Mouse (Mus musculus) CH12.LX (cell line): ENCODE data around the gene Ppip5k2. TPM values are rescaled to one million over a fixed set of nuclear protein-coding genes. Genes with fewer than 3 reads are reported as not detected.

Source experiments
- DNase-seq: peaks from one replicate; pipeline ENCODE4 v3.0.0-alpha.2; 2013; ENCODE audit errors: extremely low read depth
- H3K27ac ChIP-seq: 2 replicates; pipeline ENCODE4 v1.5.1; 2012; ENCODE audit warnings: low read depth, mild to moderate bottlenecking, control low read depth, moderate library complexity; ENCODE audit not compliant: insufficient read depth
- H3K27me3 ChIP-seq: replicated peaks from 2 replicates; pipeline ENCODE3; 2012; ENCODE audit warnings: inconsistent platforms
- H3K36me3 ChIP-seq, 2 experiments: replicated peaks in 1 of 2; 2 replicates each; pipeline versions ENCODE3 to v1.6.1; 2012; ENCODE audit warnings: inconsistent platforms in 1 of 2, low read length in 1 of 2, mild to moderate bottlenecking in 1 of 2, mixed read lengths in 1 of 2, moderate library complexity in 1 of 2; ENCODE audit not compliant: control insufficient read depth in 1 of 2, insufficient read depth in 1 of 2
- H3K4me1 ChIP-seq, 2 experiments: 2 replicates each; pipeline ENCODE4 v1.6.1; 2012; ENCODE audit warnings: inconsistent platforms in 1 of 2, moderate library complexity in 1 of 2; ENCODE audit not compliant: insufficient read depth in 2 of 2, control insufficient read depth in 1 of 2
- H3K4me2 ChIP-seq: 2 replicates; pipeline ENCODE4 v1.6.1; 2012; ENCODE audit warnings: low read depth, mild to moderate bottlenecking, control low read depth; ENCODE audit not compliant: poor library complexity, insufficient read depth, severe bottlenecking
- H3K4me3 ChIP-seq, 3 experiments: fragments of 150-350 bp in 1 of 3; sonication (generic) in 1 of 3; replicated peaks in 1 of 3; 2 replicates each; pipeline versions ENCODE3 to v1.5.1; 2011 to 2012; ENCODE audit warnings: low read depth in 2 of 3, low read length in 2 of 3, mild to moderate bottlenecking in 2 of 3, moderate library complexity in 2 of 3, control low read depth in 1 of 3, improper control_type of control experiment in 1 of 3, inconsistent platforms in 1 of 3, mixed read lengths in 1 of 3; ENCODE audit not compliant: poor library complexity in 1 of 3
- H3K79me2 ChIP-seq: replicated peaks from 2 replicates; pipeline ENCODE4 v1.6.1; 2012; ENCODE audit warnings: mild to moderate bottlenecking, moderate library complexity; ENCODE audit not compliant: control insufficient read depth, poor library complexity, insufficient read depth, severe bottlenecking; ENCODE audit errors: extremely low read depth
- H3K9ac ChIP-seq: 2 replicates; pipeline ENCODE4 v1.6.1; 2012; ENCODE audit warnings: low read depth, mild to moderate bottlenecking, control low read depth, moderate library complexity; ENCODE audit not compliant: insufficient read depth
- H3K9me3 ChIP-seq: replicated peaks from 2 replicates; pipeline ENCODE3; 2012; ENCODE audit warnings: low read length, inconsistent platforms, mixed read lengths
- CHD2 ChIP-seq: IDR thresholded peaks from 2 replicates; pipeline ENCODE4 v1.6.1; 2011; ENCODE audit warnings: low read length, improper control_type of control experiment
- CTCF ChIP-seq, 2 experiments: IDR thresholded peaks in 1 of 2; conservative IDR thresholded peaks in 1 of 2; 2 replicates each; pipeline ENCODE4 v1.5.1; 2011 to 2012; ENCODE audit warnings: low read depth in 2 of 2, low read length in 2 of 2, improper control_type of control experiment in 1 of 2, inconsistent platforms in 1 of 2, mild to moderate bottlenecking in 1 of 2, moderate library complexity in 1 of 2
- E2F4 ChIP-seq: IDR thresholded peaks from 2 replicates; pipeline ENCODE4 v1.6.1; 2011; ENCODE audit warnings: low read depth, low read length, improper control_type of control experiment; ENCODE audit not compliant: insufficient replicate concordance
- GABPA ChIP-seq: IDR thresholded peaks from 2 replicates; pipeline ENCODE4 v1.6.1; 2012; ENCODE audit warnings: low read depth, low read length, improper control_type of control experiment, inconsistent platforms; ENCODE audit not compliant: insufficient replicate concordance
- JUN ChIP-seq: IDR thresholded peaks from 2 replicates; pipeline ENCODE4 v1.6.1; 2011; ENCODE audit warnings: low read depth, mild to moderate bottlenecking, low read length, improper control_type of control experiment, moderate library complexity; ENCODE audit not compliant: insufficient read depth
- JUND ChIP-seq: conservative IDR thresholded peaks from 2 replicates; pipeline ENCODE4 v1.6.1; 2011; ENCODE audit warnings: low read depth, low read length, improper control_type of control experiment
- KAT2A ChIP-seq: IDR thresholded peaks from 2 replicates; pipeline ENCODE4 v1.6.1; 2012; ENCODE audit warnings: low read length, improper control_type of control experiment, inconsistent platforms; ENCODE audit not compliant: insufficient replicate concordance
- MAX ChIP-seq: IDR thresholded peaks from 2 replicates; pipeline ENCODE4 v1.6.1; 2011; ENCODE audit warnings: low read length, improper control_type of control experiment
- MEF2A ChIP-seq: IDR thresholded peaks from 2 replicates; pipeline ENCODE4 v1.6.1; 2014; ENCODE audit warnings: low read depth, mild to moderate bottlenecking, inconsistent platforms, low read length, improper control_type of control experiment, borderline replicate concordance
- MYC ChIP-seq: IDR thresholded peaks from 2 replicates; pipeline ENCODE4 v1.6.1; 2011; ENCODE audit warnings: low read depth, mild to moderate bottlenecking, improper control_type of control experiment, low read length
- NRF1 ChIP-seq: IDR thresholded peaks from 2 replicates; pipeline ENCODE4 v1.6.1; 2014; ENCODE audit warnings: low read depth, mild to moderate bottlenecking, inconsistent platforms, low read length, improper control_type of control experiment, moderate library complexity
- POLR2AphosphoS2 ChIP-seq: IDR thresholded peaks from 2 replicates; pipeline ENCODE4 v1.6.1; 2011; ENCODE audit warnings: low read depth, low read length, improper control_type of control experiment
- SIN3A ChIP-seq: IDR thresholded peaks from 2 replicates; pipeline ENCODE4 v1.6.1; 2012; ENCODE audit warnings: low read length, improper control_type of control experiment, inconsistent platforms
- TBP ChIP-seq: conservative IDR thresholded peaks from 2 replicates; pipeline ENCODE4 v1.6.1; 2011; ENCODE audit warnings: low read depth, low read length, improper control_type of control experiment
- USF1 ChIP-seq: IDR thresholded peaks from 2 replicates; pipeline ENCODE4 v1.6.1; 2014; ENCODE audit warnings: low read depth, mild to moderate bottlenecking, inconsistent platforms, low read length, improper control_type of control experiment
- USF2 ChIP-seq: conservative IDR thresholded peaks from 2 replicates; pipeline ENCODE4 v1.6.1; 2011; ENCODE audit warnings: low read depth, low read length, improper control_type of control experiment
- ZC3H11A ChIP-seq: IDR thresholded peaks from 2 replicates; pipeline ENCODE4 v1.6.1; 2012; ENCODE audit warnings: low read depth, mild to moderate bottlenecking, inconsistent platforms, low read length, improper control_type of control experiment
- ZKSCAN1 ChIP-seq: IDR thresholded peaks from 2 replicates; pipeline ENCODE4 v1.6.1; 2012; ENCODE audit warnings: low read depth, inconsistent platforms, low read length, improper control_type of control experiment, borderline replicate concordance
- dilution Hi-C: fragments of 300-500 bp; cut with MboI; formaldehyde crosslinking; loops from 2 replicates; pipeline ENCODE4 v1.14.3; 2020; ENCODE audit warnings: low sequenced_read_pairs; ENCODE audit not compliant: extremely low pct_unique_long_range_greater_than_20kb, extremely low pct_ligation_motif_present
- in situ Hi-C: fragments of 300-500 bp; cut with MboI; formaldehyde crosslinking; loops from 3 replicates; pipeline ENCODE4 v1.14.3; 2019; ENCODE audit warnings: low sequenced_read_pairs, low pct_ligation_motif_present, low pct_unique_long_range_greater_than_20kb, mixed read lengths
- polyA plus RNA-seq: library from polyadenylated mRNA; unstranded; fragments of >175 nt; gene quantifications from 2 replicates; pipeline ENCODE4 v1.2.1, GENCODE M21; 2012; ENCODE audit warnings: low read depth; ENCODE audit not compliant: insufficient read length
- total RNA-seq, 2 experiments: library from RNA; depleted of rRNA; stranded (reverse); fragments of 300-350 nt in 1 of 2; fragments of >200 nt in 1 of 2; gene quantifications; 2 replicates each; pipeline ENCODE4 v1.2.3; 2012 to 2014

Ppip5k2 gene
- total and polyA plus RNA-seq, 3 experiments = 27.4 to 44.9 (median 29.8) TPM

DNA sequence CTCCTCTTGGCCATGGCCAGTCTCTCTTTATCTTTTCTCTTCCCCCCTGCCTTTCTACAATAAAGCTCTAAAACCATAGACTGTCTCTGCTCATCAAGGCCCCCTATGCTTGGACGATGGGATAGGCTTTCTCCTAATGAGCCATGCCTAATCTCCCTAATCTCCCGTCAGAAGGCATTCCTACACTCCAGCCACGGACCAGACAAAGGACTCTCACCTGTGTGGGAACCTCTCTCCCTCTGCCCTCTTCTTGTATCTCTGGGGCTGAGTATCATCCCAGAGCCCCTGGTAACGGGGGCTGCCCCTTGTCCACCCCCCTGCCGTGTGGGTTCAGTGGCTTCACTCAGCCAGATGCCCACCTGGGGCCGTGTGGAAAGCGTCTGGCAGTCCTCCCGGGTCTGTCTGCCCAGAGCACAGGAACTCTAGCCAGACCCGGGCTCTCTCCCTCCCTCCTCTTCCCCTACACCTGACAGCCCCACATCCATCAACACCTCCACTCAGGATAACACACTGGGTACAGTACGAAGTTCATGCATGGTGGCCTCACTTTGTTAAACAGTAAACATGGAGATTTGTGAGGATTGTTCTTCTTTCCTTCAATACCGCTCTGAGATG, 71.1 kb downstream of the Ppip5k2 start:
- no peaks in the 10 kb centered on the region for H3K27me3 ChIP-seq
- H3K4me2 ChIP-seq = no peak overlapping the region
- TF ChIP-seq TBP (no peak), CTCF (conservative IDR thresholded peaks at IDR 0.05 in 1 of 2, IDR thresholded peaks at IDR 0.05 in 1 of 2; ENCODE audit: low read depth in 2 of 2, low read length in 2 of 2) (no peak)
- dilution Hi-C loops (no loop called here), in situ Hi-C loops (loop anchor here (25.0 kb wide), 1 partner anchor 662 kb away; no protein-coding TSS in a partner anchor)
- no peak overlapping the region for H3K27ac ChIP-seq
- H3K36me3 ChIP-seq = peaks cover 0 to 2% of the 10 kb centered on the region in 2 experiments
- no peak overlapping the region for H3K4me3 ChIP-seq
- H3K79me2 ChIP-seq = no peaks in the 10 kb centered on the region
- no peak overlapping the region for H3K9ac ChIP-seq
- no peak for DNase-seq
- peaks cover 0 to 13% of the 10 kb centered on the region in 2 experiments; a peak in 1 of 4 replicates for H3K4me1 ChIP-seq
- no peaks in the 10 kb centered on the region for H3K9me3 ChIP-seq

DNA sequence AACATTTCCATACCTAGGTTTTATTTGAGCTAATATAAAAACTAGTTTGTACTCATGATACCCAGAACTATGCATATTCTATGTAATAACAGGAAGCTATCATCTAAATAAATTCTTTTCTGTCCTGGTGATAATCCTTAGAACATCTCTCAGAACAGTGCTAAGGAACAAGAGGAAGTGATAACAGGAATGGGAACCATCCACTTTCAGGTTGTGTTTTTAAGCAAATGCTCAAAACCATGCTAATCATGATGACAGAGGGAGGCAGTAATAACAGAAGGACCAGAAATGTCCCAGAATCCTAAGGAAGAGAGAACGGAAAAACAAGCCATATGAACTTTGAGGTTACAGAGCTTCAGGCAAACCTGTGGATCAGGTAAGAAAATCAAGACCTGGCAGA, 72.9 kb downstream of the Ppip5k2 start:
- Histone ChIP-seq H3K9ac (no peak overlapping the region), H3K4me1 (peaks cover 0 to 13% of the 10 kb centered on the region in 2 experiments; a peak in 1 of 4 replicates), H3K27ac (no peak overlapping the region), H3K4me2 (no peak overlapping the region), H3K9me3 (no peaks in the 10 kb centered on the region), H3K27me3 (no peaks in the 10 kb centered on the region), H3K36me3 (no peaks in the 10 kb centered on the region), H3K4me3 (no peak overlapping the region), H3K79me2 (no peaks in the 10 kb centered on the region)
- no peak for DNase-seq
- in situ Hi-C loops = loop anchor here (25.0 kb wide), 1 partner anchor 660 kb away; no protein-coding TSS in a partner anchor
- TF ChIP-seq JUND (no peak), SIN3A (no peak), MYC (no peak), MEF2A (no peak), CHD2 (no peak), POLR2AphosphoS2 (no peak), ZC3H11A (no peak), NRF1 (no peak), GABPA (no peak), MAX (no peak), E2F4 (no peak), USF1 (no peak), USF2 (no peak), ZKSCAN1 (no peak), TBP (no peak), CTCF (conservative IDR thresholded peaks at IDR 0.05 in 1 of 2, IDR thresholded peaks at IDR 0.05 in 1 of 2; ENCODE audit: low read depth in 2 of 2, low read length in 2 of 2) (no peak), KAT2A (no peak), JUN (no peak)
- dilution Hi-C loops = no loop called here
